Mouse (Mus musculus) G1E-ER4 (cell line): ENCODE results near the gene Ankib1. TPM values are rescaled to one million over a fixed set of nuclear protein-coding genes. Genes with fewer than 3 reads are reported as not detected.

Experiments
- GATA1 ChIP-seq: IDR thresholded peaks from one replicate; pipeline ENCODE4 v1.8.0; 2012; ENCODE audit warnings: low read length, inconsistent platforms
- polyA plus RNA-seq: library from polyadenylated mRNA; stranded (reverse); fragments of >175 nt; gene quantifications from 2 replicates; pipeline ENCODE4 v1.2.3, GENCODE M21; 2012

Ankib1 gene
- polyA plus RNA-seq, 1 experiment, result 14.1 TPM

- no peak for TF ChIP-seq GATA1
These were observed 31.2 kb downstream of the Ankib1 start for GRCm38 (mm10) chr5:3771512-3771911.

GRCm38 (mm10) chr5:3728820-3729219 lies 73.9 kb downstream of the Ankib1 start:
- TF ChIP-seq GATA1, result no peak

GRCm38 (mm10) chr5:3725491-3725890 lies 77.2 kb downstream of the Ankib1 start:
- TF ChIP-seq GATA1, result no peak

GRCm38 (mm10) chr5:3723415-3723814 lies 79.3 kb downstream of the Ankib1 start:
- no peak for TF ChIP-seq GATA1

- TF ChIP-seq GATA1, result no peak
These were observed 79.9 kb downstream of the Ankib1 start for GRCm38 (mm10) chr5:3722873-3723272.

GRCm38 (mm10) chr5:3719371-3719770 lies 83.4 kb downstream of the Ankib1 start:
- TF ChIP-seq GATA1, result no peak

- TF ChIP-seq GATA1, result no peak
These were observed 86.9 kb downstream of the Ankib1 start for GRCm38 (mm10) chr5:3715800-3716199.

GRCm38 (mm10) chr5:3702180-3702579 lies 100.5 kb downstream of the Ankib1 start:
- TF ChIP-seq GATA1, result no peak

- no peak for TF ChIP-seq GATA1
These were observed 102.7 kb downstream of the Ankib1 start for GRCm38 (mm10) chr5:3700025-3700424.

GRCm38 (mm10) chr5:3696031-3696430 lies 106.7 kb downstream of the Ankib1 start:
- TF ChIP-seq GATA1, result no peak

- no peak for TF ChIP-seq GATA1
These were observed 107.5 kb downstream of the Ankib1 start for GRCm38 (mm10) chr5:3695191-3695590.

- no peak for TF ChIP-seq GATA1
These were observed 109.8 kb downstream of the Ankib1 start for GRCm38 (mm10) chr5:3692956-3693355.

GRCm38 (mm10) chr5:3691283-3691682 lies 111.4 kb downstream of the Ankib1 start:
- TF ChIP-seq GATA1, result no peak

GRCm38 (mm10) chr5:3688298-3688697 lies 114.4 kb downstream of the Ankib1 start:
- no peak for TF ChIP-seq GATA1

GRCm38 (mm10) chr5:3669938-3670554 lies 132.7 kb downstream of the Ankib1 start:
- TF ChIP-seq GATA1, result no peak

- TF ChIP-seq GATA1, result no peak
These were observed 136.1 kb downstream of the Ankib1 start for GRCm38 (mm10) chr5:3666585-3666984.

GRCm38 (mm10) chr5:3665225-3665624 lies 137.5 kb downstream of the Ankib1 start:
- TF ChIP-seq GATA1, result no peak

- no peak for TF ChIP-seq GATA1
These were observed 145.6 kb downstream of the Ankib1 start, which contains the start of gene Gatad1 for GRCm38 (mm10) chr5:3657085-3657484. Gatad1 (minus strand) TSS chr5:3657185.
